Comparison of ENCODE assay signal across 17 mouse cellular contexts in genomic region chr15:62171632-62172031, GRCm38 (mm10).
"Had no signal": no experiment of that assay in that cellular context is flagged by ENCODE, and none has a peak within 500 bp of the region (broad histone marks: within the 10 kb centered on the region; RNA-seq: fewer than 3 reads in every experiment).

No protein-coding gene starts in this region.

- H3K4me2 ChIP-seq: lung, embryonic 15.5 days; midbrain, embryonic 12.5 days; neural tube, embryonic 12.5 days; stomach, embryonic 15.5 days had no signal

- H3K9me3 ChIP-seq: lung, embryonic 15.5 days; megakaryocyte, embryonic 14.5 days; midbrain, embryonic 12.5 days; neural tube, embryonic 12.5 days; stomach, embryonic 15.5 days had no signal

- DNase-seq: lung, adult 2 months; lung, postnatal 14 days; lung, postnatal 36 days; midbrain, embryonic 14.5 days; right cerebral cortex, postnatal 14 days; spleen, adult 18-20 months; thymus, adult 2 months; thymus, postnatal 25 days; thymus, postnatal 4 days had no signal

- H3K9ac ChIP-seq: lung, embryonic 15.5 days; midbrain, embryonic 12.5 days; neural tube, embryonic 12.5 days; stomach, embryonic 15.5 days had no signal

- H3K4me1 ChIP-seq: lung, embryonic 15.5 days; neural tube, embryonic 12.5 days; stomach, embryonic 15.5 days had no signal

- H3K4me3 ChIP-seq: lung, embryonic 15.5 days; midbrain, embryonic 12.5 days; neural tube, embryonic 12.5 days; stomach, embryonic 15.5 days had no signal

- ATAC-seq: lung, postnatal 0 days had no signal

- H3K27ac ChIP-seq: lung, embryonic 15.5 days; macrophage; midbrain, embryonic 12.5 days; neural tube, embryonic 12.5 days; stomach, embryonic 15.5 days; stomach, postnatal 0 days had no signal

- H3K36me3 ChIP-seq: lung, embryonic 15.5 days; midbrain, embryonic 12.5 days; neural tube, embryonic 12.5 days; stomach, embryonic 15.5 days had no signal

- H3K27me3 ChIP-seq: lung, embryonic 15.5 days; megakaryocyte, embryonic 14.5 days; midbrain, embryonic 12.5 days; neural tube, embryonic 12.5 days; stomach, embryonic 15.5 days had no signal
